Mouse (Mus musculus) lung, adult 2 months (tissue): ENCODE data around the gene Asb18.

Experiments
- CTCF ChIP-seq: fragments of 200-500 bp; IDR thresholded peaks from 2 replicates; pipeline ENCODE4 v1.5.1; 2011; ENCODE audit warnings: mild to moderate bottlenecking, low read length, control low read depth; ENCODE audit not compliant: insufficient read depth
- POLR2A ChIP-seq: fragments of 200-500 bp; IDR thresholded peaks from 2 replicates; pipeline ENCODE4 v1.6.1; 2011; ENCODE audit warnings: low read depth, mild to moderate bottlenecking, control low read depth, low read length, borderline replicate concordance; ENCODE audit errors: extremely low read depth

DNA sequence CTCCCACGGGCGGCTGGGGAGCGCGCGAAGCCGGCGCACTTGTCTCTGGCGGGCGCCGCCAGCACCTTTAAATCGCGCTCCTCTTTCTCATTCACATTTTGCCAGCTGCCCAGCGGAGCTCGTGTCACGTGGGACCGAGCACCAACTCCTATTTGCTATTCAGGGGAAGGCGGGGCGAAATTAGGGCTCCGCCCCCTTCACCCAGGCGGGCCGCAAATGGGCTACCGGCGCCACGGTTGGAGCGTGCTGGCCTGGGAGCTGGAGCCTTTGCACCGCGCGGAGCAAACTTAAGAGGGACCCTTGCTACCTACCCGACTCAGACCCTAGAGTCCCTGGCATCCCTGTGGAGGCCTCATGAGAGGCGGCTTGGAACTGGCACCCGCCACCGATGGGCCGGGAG lies 83.3 kb downstream of the Asb18 start, which contains the start of gene Gbx2:
- TF ChIP-seq CTCF (no peak), POLR2A (no peak)
